Mouse (Mus musculus): Measurements from ENCODE around the gene Tex21. TPM values are rescaled to one million over a fixed set of nuclear protein-coding genes. Genes with fewer than 3 reads are reported as not detected.

Tex21 gene
- polyA plus RNA-seq, 1 experiment = not detected

GRCm38 (mm10) chr12:76209429-76209974 lies 37.0 kb downstream of the Tex21 start:
- TF ChIP-seq GATA1 (IDR thresholded peaks at IDR 0.05; ENCODE audit: borderline replicate concordance, low read length) = no peak
- TF ChIP-seq FLI1 (IDR thresholded peaks at IDR 0.05; ENCODE audit: low read length) = no peak
- H3K36me3 ChIP-seq (replicated peaks; ENCODE audit: low read length) = no peaks in the 10 kb centered on the region
- peaks cover 4% of the 10 kb centered on the region for H3K27me3 ChIP-seq (replicated peaks)
- no peak overlapping the region for H3K4me3 ChIP-seq (replicated peaks)
- H3K9me3 ChIP-seq = no peaks in the 10 kb centered on the region
- no peaks in the 10 kb centered on the region for H3K4me1 ChIP-seq

GRCm38 (mm10) chr12:76200326-76200725 lies 46.2 kb downstream of the Tex21 start:
- TF ChIP-seq FLI1 (IDR thresholded peaks at IDR 0.05; ENCODE audit: low read length) (no peak), GATA1 (IDR thresholded peaks at IDR 0.05; ENCODE audit: borderline replicate concordance, low read length) (no peak)
- H3K36me3 ChIP-seq (replicated peaks; ENCODE audit: low read length) = no peaks in the 10 kb centered on the region
- peaks cover 20% of the 10 kb centered on the region for H3K4me1 ChIP-seq
- no peak overlapping the region for H3K4me3 ChIP-seq (replicated peaks)
- no peaks in the 10 kb centered on the region for H3K9me3 ChIP-seq
- peaks cover 19% of the 10 kb centered on the region for H3K27me3 ChIP-seq (replicated peaks)

- peaks cover 24% of the 10 kb centered on the region for H3K27me3 ChIP-seq (replicated peaks)
- peaks cover 24% of the 10 kb centered on the region for H3K4me1 ChIP-seq
- no peak for TF ChIP-seq FLI1 (IDR thresholded peaks at IDR 0.05; ENCODE audit: low read length)
- TF ChIP-seq GATA1 (IDR thresholded peaks at IDR 0.05; ENCODE audit: borderline replicate concordance, low read length) = no peak
- no peaks in the 10 kb centered on the region for H3K36me3 ChIP-seq (replicated peaks; ENCODE audit: low read length)
- H3K4me3 ChIP-seq (replicated peaks) = peak overlapping the region; percentile 91
- no peaks in the 10 kb centered on the region for H3K9me3 ChIP-seq
Measured at GRCm38 (mm10) chr12:76197071-76197470, 49.5 kb downstream of the Tex21 start.

- peaks cover 24% of the 10 kb centered on the region for H3K27me3 ChIP-seq (replicated peaks)
- no peaks in the 10 kb centered on the region for H3K36me3 ChIP-seq (replicated peaks; ENCODE audit: low read length)
- no peak for TF ChIP-seq GATA1 (IDR thresholded peaks at IDR 0.05; ENCODE audit: borderline replicate concordance, low read length)
- H3K4me3 ChIP-seq (replicated peaks) = peak overlapping the region; percentile 91
- no peaks in the 10 kb centered on the region for H3K9me3 ChIP-seq
- peaks cover 24% of the 10 kb centered on the region for H3K4me1 ChIP-seq
Measured at GRCm38 (mm10) chr12:76196709-76197054, 49.9 kb downstream of the Tex21 start.

- peaks cover 24% of the 10 kb centered on the region for H3K27me3 ChIP-seq (replicated peaks)
- no peak for TF ChIP-seq FLI1 (IDR thresholded peaks at IDR 0.05; ENCODE audit: low read length)
- TF ChIP-seq GATA1 (IDR thresholded peaks at IDR 0.05; ENCODE audit: borderline replicate concordance, low read length) = no peak
Measured at GRCm38 (mm10) chr12:76195912-76196708, 50.4 kb downstream of the Tex21 start.

GRCm38 (mm10) chr12:76194526-76194925 lies 52.0 kb downstream of the Tex21 start:
- Histone ChIP-seq H3K4me3 (replicated peaks) (no peak overlapping the region), H3K27me3 (replicated peaks) (peaks cover 17% of the 10 kb centered on the region), H3K4me1 (peaks cover 24% of the 10 kb centered on the region), H3K9me3 (no peaks in the 10 kb centered on the region), H3K36me3 (replicated peaks; ENCODE audit: low read length) (no peaks in the 10 kb centered on the region)
- TF ChIP-seq FLI1 (IDR thresholded peaks at IDR 0.05; ENCODE audit: low read length) = no peak
- no peak for TF ChIP-seq GATA1 (IDR thresholded peaks at IDR 0.05; ENCODE audit: borderline replicate concordance, low read length)

More at GRCm38 (mm10) chr12:76195912-76196708, 50.4 kb downstream of the Tex21 start:
- Histone ChIP-seq H3K9me3 (no peaks in the 10 kb centered on the region), H3K4me3 (replicated peaks) (peak overlapping the region; percentile 91), H3K36me3 (replicated peaks; ENCODE audit: low read length) (no peaks in the 10 kb centered on the region), H3K4me1 (peaks cover 24% of the 10 kb centered on the region)

- H3K9me3 ChIP-seq = no peaks in the 10 kb centered on the region
- H3K4me3 ChIP-seq (replicated peaks) = no peak overlapping the region
- peaks cover 18% of the 10 kb centered on the region for H3K27me3 ChIP-seq (replicated peaks)
- H3K4me1 ChIP-seq = peaks cover 10% of the 10 kb centered on the region
- no peaks in the 10 kb centered on the region for H3K36me3 ChIP-seq (replicated peaks; ENCODE audit: low read length)
- no peak for TF ChIP-seq GATA1 (IDR thresholded peaks at IDR 0.05; ENCODE audit: borderline replicate concordance, low read length)
- TF ChIP-seq FLI1 (IDR thresholded peaks at IDR 0.05; ENCODE audit: low read length) = no peak
Measured at GRCm38 (mm10) chr12:76190940-76191339, 55.6 kb downstream of the Tex21 start.

DNA sequence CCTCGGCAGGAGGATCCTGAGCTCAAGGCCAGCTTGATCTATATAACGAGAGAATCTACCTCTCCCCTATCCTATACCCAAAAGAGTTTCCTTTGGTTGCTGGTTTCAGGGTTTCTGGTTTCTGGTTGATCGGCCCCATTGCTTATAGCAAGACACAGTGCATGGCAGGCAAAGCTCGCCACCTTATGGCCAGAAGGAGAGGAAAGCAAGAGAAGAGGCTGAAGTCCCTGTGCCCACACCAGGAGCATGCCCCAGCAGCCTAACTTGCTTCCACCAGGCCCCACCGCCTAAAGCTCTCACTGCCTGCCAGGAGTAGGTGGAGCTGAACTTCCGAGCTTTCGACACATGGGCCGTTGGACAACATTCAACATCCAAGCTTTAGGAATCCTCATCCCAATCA lies 58.7 kb downstream of the Tex21 start:
- Histone ChIP-seq H3K27me3 (replicated peaks) (peaks cover 11% of the 10 kb centered on the region), H3K9me3 (no peaks in the 10 kb centered on the region), H3K4me1 (no peaks in the 10 kb centered on the region), H3K36me3 (replicated peaks; ENCODE audit: low read length) (no peaks in the 10 kb centered on the region), H3K4me3 (replicated peaks) (no peak overlapping the region)
- no peak for TF ChIP-seq GATA1 (IDR thresholded peaks at IDR 0.05; ENCODE audit: borderline replicate concordance, low read length)
- TF ChIP-seq FLI1 (IDR thresholded peaks at IDR 0.05; ENCODE audit: low read length) = no peak

DNA sequence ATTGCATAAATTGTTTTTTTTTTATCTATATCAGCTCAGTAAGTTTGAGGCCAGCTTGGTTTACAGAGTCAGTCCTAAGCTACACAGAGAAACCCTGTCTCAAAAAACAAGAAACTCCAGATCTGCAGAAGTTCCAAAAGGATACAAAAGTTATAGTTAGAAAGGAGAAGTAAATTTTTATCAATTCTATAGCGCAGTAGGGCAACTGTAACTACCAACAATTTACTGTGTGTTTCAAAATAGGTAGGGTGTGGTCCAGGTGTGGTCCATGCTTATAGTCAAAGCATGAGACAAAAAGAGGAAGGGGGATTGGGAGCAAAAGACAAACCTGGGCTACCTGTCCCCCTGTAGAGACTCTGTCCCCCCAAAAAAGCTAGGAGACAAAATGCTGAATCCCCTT lies 60.1 kb downstream of the Tex21 start:
- no peaks in the 10 kb centered on the region for H3K4me1 ChIP-seq
- TF ChIP-seq GATA1 (IDR thresholded peaks at IDR 0.05; ENCODE audit: borderline replicate concordance, low read length) (no peak), FLI1 (IDR thresholded peaks at IDR 0.05; ENCODE audit: low read length) (no peak)
- no peaks in the 10 kb centered on the region for H3K9me3 ChIP-seq
- H3K27me3 ChIP-seq (replicated peaks) = peaks cover 19% of the 10 kb centered on the region
- no peak overlapping the region for H3K4me3 ChIP-seq (replicated peaks)
- H3K36me3 ChIP-seq (replicated peaks; ENCODE audit: low read length) = no peaks in the 10 kb centered on the region

GRCm38 (mm10) chr12:76185167-76185816 lies 61.3 kb downstream of the Tex21 start:
- H3K36me3 ChIP-seq (replicated peaks; ENCODE audit: low read length) = no peaks in the 10 kb centered on the region
- H3K4me3 ChIP-seq (replicated peaks) = no peak overlapping the region
- peaks cover 21% of the 10 kb centered on the region for H3K27me3 ChIP-seq (replicated peaks)
- no peaks in the 10 kb centered on the region for H3K9me3 ChIP-seq
- no peaks in the 10 kb centered on the region for H3K4me1 ChIP-seq
- TF ChIP-seq GATA1 (IDR thresholded peaks at IDR 0.05; ENCODE audit: borderline replicate concordance, low read length) (no peak), FLI1 (IDR thresholded peaks at IDR 0.05; ENCODE audit: low read length) (no peak)

All from megakaryocyte, embryonic 14.5 days (primary cell).